Mouse (Mus musculus): ENCODE data around the gene Gon7. TPM values are rescaled to one million over a fixed set of nuclear protein-coding genes. Genes with fewer than 3 reads are reported as not detected.

Gon7 gene
- polyA plus RNA-seq, 1 experiment = 11.1 TPM

DNA sequence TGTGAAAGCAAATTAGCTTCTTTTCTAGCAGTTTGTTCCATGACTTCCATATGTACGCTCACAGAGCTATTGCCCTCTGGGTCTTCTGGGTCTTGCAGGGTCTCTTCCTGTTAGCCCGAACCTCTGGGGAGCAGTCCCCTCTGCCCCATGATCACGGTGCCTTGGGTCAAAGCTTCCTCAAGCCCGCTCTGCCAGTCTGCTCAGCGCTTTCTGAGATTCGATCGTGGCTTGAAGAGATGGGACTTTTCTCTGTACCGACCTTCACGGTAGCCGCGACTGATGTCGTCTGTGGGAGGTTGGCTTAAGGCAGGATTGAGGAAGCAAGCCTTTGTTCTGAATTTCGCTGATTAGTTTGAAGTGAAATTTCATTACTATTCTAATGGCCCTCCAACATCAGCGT lies 18.4 kb upstream of the Gon7 start:
- Histone ChIP-seq H3K4me3 (replicated peaks; ENCODE audit: control insufficient read depth, low read depth, low read length) (no peak overlapping the region), H3K27ac (ENCODE audit: control insufficient read depth, insufficient read depth, low read depth, low read length, poor library complexity) (no peak overlapping the region; the same call in 1 of the 2 replicates), H3K4me1 (ENCODE audit: control insufficient read depth, insufficient read depth, low read length) (no peaks in the 10 kb centered on the region)
- 91% methylated on average over 14 of the region's 14 CpGs for WGBS
- TF ChIP-seq CTCF (IDR thresholded peaks at IDR 0.05; ENCODE audit: control insufficient read depth, insufficient read depth, low read length) = no peak
- TF ChIP-seq POLR2A (IDR thresholded peaks at IDR 0.05; ENCODE audit: borderline replicate concordance, control insufficient read depth, low read depth, low read length) = no peak

DNA sequence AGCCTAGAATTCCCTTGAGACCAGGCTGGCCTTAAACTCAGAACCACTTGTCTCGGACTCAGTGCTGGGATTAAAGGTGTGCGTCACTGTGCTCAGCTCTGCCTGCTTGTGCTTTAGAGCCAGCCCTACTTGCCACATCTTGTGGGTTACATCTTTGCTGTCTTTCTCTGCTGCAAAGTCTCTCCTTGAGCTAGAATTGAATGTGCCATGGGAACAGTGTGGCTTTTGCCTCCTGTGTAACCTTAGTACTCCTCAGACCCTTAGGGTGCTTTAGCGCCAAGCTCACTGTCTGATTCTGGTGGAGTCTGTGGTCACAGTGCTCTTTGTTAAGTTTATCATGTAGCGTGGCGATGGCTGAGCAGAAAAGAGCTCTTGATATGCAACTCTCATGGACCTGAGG lies 15.1 kb upstream of the Gon7 start:
- TF ChIP-seq POLR2A (IDR thresholded peaks at IDR 0.05; ENCODE audit: borderline replicate concordance, control insufficient read depth, low read depth, low read length) (no peak), CTCF (IDR thresholded peaks at IDR 0.05; ENCODE audit: control insufficient read depth, insufficient read depth, low read length) (no peak)
- no peaks in the 10 kb centered on the region; the same call in 1 of the 2 replicates for H3K4me1 ChIP-seq (ENCODE audit: control insufficient read depth, insufficient read depth, low read length)
- no peak overlapping the region for H3K4me3 ChIP-seq (replicated peaks; ENCODE audit: control insufficient read depth, low read depth, low read length)
- WGBS = 93% methylated on average over 5 of the region's 5 CpGs
- no peak overlapping the region for H3K27ac ChIP-seq (ENCODE audit: control insufficient read depth, insufficient read depth, low read depth, low read length, poor library complexity)

DNA sequence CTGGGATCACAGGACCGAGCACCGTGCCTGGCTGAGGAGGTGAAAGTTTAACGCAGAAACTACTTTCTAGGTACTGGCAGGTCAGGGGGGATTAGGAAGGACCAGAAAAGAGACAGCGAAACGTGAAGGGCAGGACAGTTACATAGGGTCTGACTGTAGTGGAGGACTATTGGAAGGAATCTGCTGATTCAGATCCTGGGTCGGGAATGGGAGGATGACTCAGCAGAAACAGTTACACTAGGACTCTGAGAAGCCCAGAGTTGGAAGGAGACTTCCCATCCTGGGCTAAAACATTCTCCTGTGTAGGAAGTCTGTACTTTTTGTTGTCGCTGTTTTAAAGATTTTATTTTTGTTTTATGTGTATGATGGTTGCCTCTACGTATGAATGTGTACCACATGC lies 14.0 kb upstream of the Gon7 start:
- Histone ChIP-seq H3K4me1 (ENCODE audit: control insufficient read depth, insufficient read depth, low read length) (no peaks in the 10 kb centered on the region; the same call in 1 of the 2 replicates), H3K4me3 (replicated peaks; ENCODE audit: control insufficient read depth, low read depth, low read length) (no peak overlapping the region), H3K27ac (ENCODE audit: control insufficient read depth, insufficient read depth, low read depth, low read length, poor library complexity) (no peak overlapping the region)
- no peak for TF ChIP-seq CTCF (IDR thresholded peaks at IDR 0.05; ENCODE audit: control insufficient read depth, insufficient read depth, low read length)
- no peak for TF ChIP-seq POLR2A (IDR thresholded peaks at IDR 0.05; ENCODE audit: borderline replicate concordance, control insufficient read depth, low read depth, low read length)
- WGBS = 92% methylated on average over 8 of the region's 8 CpGs

DNA sequence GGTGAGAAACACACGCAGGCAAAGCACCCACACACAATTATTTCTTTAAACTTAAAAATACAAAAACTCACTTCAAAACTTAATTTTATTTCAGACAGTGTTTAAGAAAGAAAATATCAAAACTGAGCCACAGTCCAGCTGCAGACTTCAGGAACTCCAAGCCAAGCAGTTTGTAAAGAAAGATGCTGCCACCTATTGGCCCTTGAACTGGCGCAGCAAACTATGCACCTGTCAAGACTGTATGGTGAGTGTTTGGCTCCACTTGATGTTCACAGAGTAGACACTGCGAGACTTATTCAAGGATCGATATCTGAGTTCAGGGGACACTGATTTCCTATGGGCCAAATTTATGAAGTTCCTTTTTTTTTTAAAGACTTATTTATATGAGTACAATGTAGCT lies 11.4 kb upstream of the Gon7 start:
- WGBS = 90% methylated on average over 4 of the region's 4 CpGs
- no peak overlapping the region for H3K27ac ChIP-seq (ENCODE audit: control insufficient read depth, insufficient read depth, low read depth, low read length, poor library complexity)
- no peak for TF ChIP-seq POLR2A (IDR thresholded peaks at IDR 0.05; ENCODE audit: borderline replicate concordance, control insufficient read depth, low read depth, low read length)
- TF ChIP-seq CTCF (IDR thresholded peaks at IDR 0.05; ENCODE audit: control insufficient read depth, insufficient read depth, low read length) = no peak
- no peak overlapping the region for H3K4me3 ChIP-seq (replicated peaks; ENCODE audit: control insufficient read depth, low read depth, low read length)
- H3K4me1 ChIP-seq (ENCODE audit: control insufficient read depth, insufficient read depth, low read length) = no peaks in the 10 kb centered on the region; the same call in 1 of the 2 replicates

DNA sequence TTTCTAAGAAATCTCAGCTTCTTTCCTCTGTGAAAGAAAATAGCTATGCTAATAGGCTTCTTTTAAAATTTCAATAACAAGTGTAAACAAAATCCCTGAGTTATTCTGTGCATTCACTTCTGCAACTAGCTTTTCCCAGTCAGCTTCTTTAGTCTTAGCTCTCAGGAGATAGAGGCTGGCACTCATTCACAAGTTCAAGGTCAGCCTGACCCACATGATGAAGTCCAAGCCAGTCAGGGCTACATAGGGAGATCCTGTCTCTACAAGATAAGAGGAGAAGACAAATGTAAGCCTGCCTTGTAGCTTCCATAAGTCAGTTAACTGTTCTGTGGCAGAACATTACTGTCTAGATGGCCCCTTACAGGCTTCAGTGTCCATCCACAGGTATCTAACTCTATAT lies 6.1 kb upstream of the Gon7 start:
- H3K4me1 ChIP-seq (ENCODE audit: control insufficient read depth, insufficient read depth, low read length) = no peaks in the 10 kb centered on the region; the same call in 1 of the 2 replicates
- no peak overlapping the region for H3K4me3 ChIP-seq (replicated peaks; ENCODE audit: control insufficient read depth, low read depth, low read length)
- H3K27ac ChIP-seq (ENCODE audit: control insufficient read depth, insufficient read depth, low read depth, low read length, poor library complexity) = no peak overlapping the region
- TF ChIP-seq CTCF (IDR thresholded peaks at IDR 0.05; ENCODE audit: control insufficient read depth, insufficient read depth, low read length) (no peak), POLR2A (IDR thresholded peaks at IDR 0.05; ENCODE audit: borderline replicate concordance, control insufficient read depth, low read depth, low read length) (no peak)

DNA sequence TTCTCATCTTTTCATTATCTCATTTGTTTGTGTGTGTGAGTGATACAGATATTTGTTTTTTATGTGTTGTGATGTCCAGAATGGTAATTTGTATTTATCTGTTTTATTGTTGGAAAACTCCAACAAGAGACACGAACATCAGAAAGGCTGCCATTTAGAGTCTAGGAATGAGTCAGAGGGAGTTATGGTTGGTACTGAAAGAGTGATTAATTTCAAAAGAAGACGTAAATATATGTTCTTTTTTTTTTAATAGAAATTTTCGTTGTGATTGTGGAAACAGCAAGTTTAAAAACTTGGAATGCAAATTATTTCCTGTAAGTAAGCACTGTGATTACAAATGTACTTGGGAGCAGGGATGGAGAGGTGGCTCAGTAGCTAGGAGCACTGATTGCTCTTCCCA lies 4.1 kb upstream of the Gon7 start:
- WGBS = 81% methylated on average over 3 of the region's 3 CpGs
- Histone ChIP-seq H3K4me3 (replicated peaks; ENCODE audit: control insufficient read depth, low read depth, low read length) (no peak overlapping the region), H3K4me1 (ENCODE audit: control insufficient read depth, insufficient read depth, low read length) (no peaks in the 10 kb centered on the region; the same call in 1 of the 2 replicates), H3K27ac (ENCODE audit: control insufficient read depth, insufficient read depth, low read depth, low read length, poor library complexity) (no peak overlapping the region)
- TF ChIP-seq POLR2A (IDR thresholded peaks at IDR 0.05; ENCODE audit: borderline replicate concordance, control insufficient read depth, low read depth, low read length) (no peak), CTCF (IDR thresholded peaks at IDR 0.05; ENCODE audit: control insufficient read depth, insufficient read depth, low read length) (no peak)

DNA sequence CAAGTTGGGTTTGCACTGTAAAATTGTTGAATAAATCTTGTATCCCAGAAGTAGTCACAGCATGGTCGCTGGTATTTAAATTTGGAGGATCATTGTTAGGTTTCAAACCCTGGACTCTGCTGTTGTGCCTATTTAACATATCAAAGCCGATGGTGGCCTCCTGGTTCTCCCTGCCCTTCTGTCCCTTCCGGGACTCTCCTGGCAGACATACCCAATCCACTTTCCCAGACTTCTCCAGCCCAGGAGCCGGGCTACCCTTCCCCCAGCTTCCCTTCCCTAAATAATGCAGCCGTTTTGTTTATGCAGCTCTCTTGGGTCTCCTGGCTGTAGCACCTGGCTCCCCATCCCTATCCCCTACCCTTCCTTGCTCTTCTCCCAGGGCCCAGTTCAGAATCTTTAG lies 1.3 kb upstream of the Gon7 start:
- WGBS = 17% methylated on average over 5 of the region's 5 CpGs
- Histone ChIP-seq H3K4me1 (ENCODE audit: control insufficient read depth, insufficient read depth, low read length) (no peaks in the 10 kb centered on the region; the same call in 1 of the 2 replicates), H3K4me3 (replicated peaks; ENCODE audit: control insufficient read depth, low read depth, low read length) (peak overlapping the region; percentile 72), H3K27ac (ENCODE audit: control insufficient read depth, insufficient read depth, low read depth, low read length, poor library complexity) (no peak overlapping the region)
- TF ChIP-seq CTCF (IDR thresholded peaks at IDR 0.05; ENCODE audit: control insufficient read depth, insufficient read depth, low read length) (no peak), POLR2A (IDR thresholded peaks at IDR 0.05; ENCODE audit: borderline replicate concordance, control insufficient read depth, low read depth, low read length) (no peak)

DNA sequence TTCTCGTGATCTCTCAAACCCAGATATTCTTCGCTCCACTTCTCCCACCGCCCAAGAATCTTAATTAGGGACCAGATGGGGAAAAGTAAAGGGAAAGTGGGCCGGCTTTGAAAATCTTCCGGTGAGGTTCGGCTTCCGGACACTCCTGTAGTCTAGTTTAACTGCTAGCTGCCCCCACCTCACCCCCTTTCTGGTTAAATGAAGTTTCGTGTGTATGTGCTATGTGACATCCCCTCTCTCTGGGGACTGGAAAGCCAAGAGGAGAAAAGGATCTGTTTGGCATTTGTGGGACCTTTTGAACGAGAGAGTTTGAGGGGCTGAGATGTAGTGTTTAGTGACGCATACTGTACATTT lies 777 bp upstream of the Gon7 start, which contains the start of gene Gm20604:
Gm20604 (minus strand) TSS at position 270 of the 354 bp plus-strand sequence.
- 1% methylated on average over 10 of the region's 10 CpGs for WGBS
- no peaks in the 10 kb centered on the region; the same call in 1 of the 2 replicates for H3K4me1 ChIP-seq (ENCODE audit: control insufficient read depth, insufficient read depth, low read length)

More for the DNA sequence above, 777 bp upstream of the Gon7 start, which contains the start of gene Gm20604:
- Histone ChIP-seq H3K4me3 (replicated peaks; ENCODE audit: control insufficient read depth, low read depth, low read length) (peak within 1 kb of the TSS; percentile 91), H3K27ac (ENCODE audit: control insufficient read depth, insufficient read depth, low read depth, low read length, poor library complexity) (peak within 1 kb of the TSS; percentile 82)
- TF ChIP-seq CTCF (IDR thresholded peaks at IDR 0.05; ENCODE audit: control insufficient read depth, insufficient read depth, low read length) = no peak
- TF ChIP-seq POLR2A (IDR thresholded peaks at IDR 0.05; ENCODE audit: borderline replicate concordance, control insufficient read depth, low read depth, low read length) = no peak
